ENCODE assay signal across 22 mouse cellular contexts in genomic region chr17:82836115-82836514, GRCm38 (mm10).
A peak's percentile ranks its signal among the peaks of the same experiment; 100 is the strongest.
DNase-seq lines count a peak whose midpoint lies in the region; ATAC-seq and TF ChIP-seq lines count a peak whose summit lies in the region.
"Had no signal": no experiment of that assay in that cellular context is flagged by ENCODE, and none has a peak within 500 bp of the region (broad histone marks: within the 10 kb centered on the region; RNA-seq: fewer than 3 reads in every experiment).

No protein-coding gene starts in this region.

- peak; percentile 80 for ATAC-seq in frontal cortex, adult (ENCODE audit: low TSS enrichment)
- no peak for ATAC-seq in midbrain, embryonic 11.5 days (ENCODE audit: low FRiP score)
- no peak for ATAC-seq in midbrain, embryonic 13.5 days
- ATAC-seq: activated CD4-positive, CD25-positive, alpha-beta regulatory T cell, adult 4 months; CD4-positive, CD25-positive, alpha-beta regulatory T cell, adult 4 months; Patski had no signal

- no peak for DNase-seq in frontal cortex, postnatal 14 days (ENCODE audit: low spot score in 2 of 2)
- peak; percentile 79 for DNase-seq in midbrain, embryonic 11.5 days (ENCODE audit: low spot score, missing footprints)
- DNase-seq in brain, adult 2 months (ENCODE audit: low read depth, low spot score) = peak; percentile 16
- no peak for DNase-seq in thymus, adult 2 months
- DNase-seq: adrenal gland, adult 2 months; adrenal gland, adult 8-10 months; adrenal gland, postnatal 10 days; adrenal gland, postnatal 14 days; adrenal gland, postnatal 25 days; adrenal gland, postnatal 36 days; B cell, adult 2 months; cerebellum, adult 11 months; cerebellum, adult 11-12 months; cerebellum, adult 18-20 months; cerebellum, adult 2 months had no signal

- TF ChIP-seq POLR2A in thymus, adult 2 months (IDR thresholded peaks at IDR 0.05; ENCODE audit: control insufficient read depth, extremely low read depth, insufficient read depth, low read length, poor library complexity) = no peak

- WGBS in midbrain, embryonic 11.5 days = 86% methylated on average over 3 of the region's 3 CpGs
- 81% methylated on average over 3 of the region's 3 CpGs for WGBS in midbrain, embryonic 13.5 days
- WGBS in thymus, adult 2 months = 85% methylated on average over 3 of the region's 3 CpGs

- no peak overlapping the region for H3K4me2 ChIP-seq in midbrain, embryonic 11.5 days
- H3K4me2 ChIP-seq in midbrain, embryonic 13.5 days (replicated peaks) = no peak overlapping the region

- H3K27ac ChIP-seq in midbrain, embryonic 11.5 days (ENCODE audit: low read depth, low read length) = no peak overlapping the region
- no peak overlapping the region for H3K27ac ChIP-seq in midbrain, embryonic 13.5 days
- H3K27ac ChIP-seq in thymus, adult 2 months (ENCODE audit: control insufficient read depth, insufficient read depth, low read length) = no peak overlapping the region

- H3K4me3 ChIP-seq in midbrain, embryonic 11.5 days (ENCODE audit: low read depth, low read length) = no peak overlapping the region
- H3K4me3 ChIP-seq in midbrain, embryonic 13.5 days (replicated peaks) = no peak overlapping the region
- H3K4me3 ChIP-seq in thymus, adult 2 months (ENCODE audit: control insufficient read depth, insufficient read depth, low read length) = no peak overlapping the region

- no peaks in the 10 kb centered on the region for H3K9me3 ChIP-seq in midbrain, embryonic 11.5 days (ENCODE audit: control insufficient read depth, low read length)
- no peaks in the 10 kb centered on the region for H3K9me3 ChIP-seq in midbrain, embryonic 13.5 days

- no peak for TF ChIP-seq CTCF in thymus, adult 2 months (IDR thresholded peaks at IDR 0.05; ENCODE audit: borderline replicate concordance, control insufficient read depth, extremely low read depth, insufficient read depth, low read length, poor library complexity)

- H3K36me3 ChIP-seq in midbrain, embryonic 11.5 days (ENCODE audit: control insufficient read depth, insufficient read depth, low read length) = no peaks in the 10 kb centered on the region
- H3K36me3 ChIP-seq in midbrain, embryonic 13.5 days = no peaks in the 10 kb centered on the region
- no peaks in the 10 kb centered on the region for H3K36me3 ChIP-seq in thymus, adult 2 months (ENCODE audit: control insufficient read depth, insufficient read depth, low read length)
- H3K36me3 ChIP-seq: G1E had no signal

- H3K4me1 ChIP-seq in midbrain, embryonic 11.5 days (ENCODE audit: control insufficient read depth, insufficient read depth, low read length) = no peaks in the 10 kb centered on the region
- H3K4me1 ChIP-seq in midbrain, embryonic 13.5 days (replicated peaks) = no peaks in the 10 kb centered on the region
- no peaks in the 10 kb centered on the region for H3K4me1 ChIP-seq in thymus, adult 2 months (replicated peaks; ENCODE audit: control insufficient read depth, insufficient read depth, low read length)

- H3K9ac ChIP-seq in midbrain, embryonic 11.5 days (ENCODE audit: low read length) = no peak overlapping the region
- no peak overlapping the region for H3K9ac ChIP-seq in midbrain, embryonic 13.5 days (replicated peaks)

- no peaks in the 10 kb centered on the region for H3K27me3 ChIP-seq in midbrain, embryonic 11.5 days (ENCODE audit: control insufficient read depth, insufficient read depth, low read length)
- no peaks in the 10 kb centered on the region for H3K27me3 ChIP-seq in midbrain, embryonic 13.5 days
- no peaks in the 10 kb centered on the region for H3K27me3 ChIP-seq in thymus, adult 2 months (ENCODE audit: control insufficient read depth, insufficient read depth, low read length)
- H3K27me3 ChIP-seq: CH12.LX, Patski had no signal

Comparison
In these comparisons a context has a peak if more than half of its experiments do, and no peak if none do; other contexts are left out.
1. DNase-seq: peak in midbrain, embryonic 11.5 days (single experiment) and brain, adult 2 months (single experiment); none in frontal cortex, postnatal 14 days (0 of 2) and thymus, adult 2 months (single experiment).